Mouse (Mus musculus): ENCODE results near the gene Tmem101.

Tmem101 gene

GRCm38 (mm10) chr11:102147213-102147989 is 8.8 kb downstream of the Tmem101 start:
- DNase-seq = no peak

DNA sequence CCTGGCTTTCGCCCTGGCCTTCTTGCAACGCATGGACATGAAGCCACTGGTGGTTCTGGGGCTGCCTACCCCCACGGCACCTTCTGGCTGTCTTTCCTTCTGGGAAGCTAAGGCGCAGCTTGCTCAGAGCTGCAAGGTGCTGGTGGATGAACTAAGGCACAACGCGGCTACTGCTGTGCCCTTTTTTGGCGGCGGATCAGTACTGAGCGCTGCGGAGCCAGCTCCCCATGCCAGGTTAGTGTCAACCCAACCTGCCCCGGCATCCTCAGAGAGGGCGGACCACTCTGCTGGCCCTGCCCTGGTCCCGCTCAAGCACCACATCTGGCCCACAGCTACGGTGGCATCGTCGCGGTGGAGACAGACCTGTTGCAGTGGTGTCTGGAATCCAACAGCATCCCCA is 9.7 kb downstream of the Tmem101 start:
- DNase-seq = no peak

DNA sequence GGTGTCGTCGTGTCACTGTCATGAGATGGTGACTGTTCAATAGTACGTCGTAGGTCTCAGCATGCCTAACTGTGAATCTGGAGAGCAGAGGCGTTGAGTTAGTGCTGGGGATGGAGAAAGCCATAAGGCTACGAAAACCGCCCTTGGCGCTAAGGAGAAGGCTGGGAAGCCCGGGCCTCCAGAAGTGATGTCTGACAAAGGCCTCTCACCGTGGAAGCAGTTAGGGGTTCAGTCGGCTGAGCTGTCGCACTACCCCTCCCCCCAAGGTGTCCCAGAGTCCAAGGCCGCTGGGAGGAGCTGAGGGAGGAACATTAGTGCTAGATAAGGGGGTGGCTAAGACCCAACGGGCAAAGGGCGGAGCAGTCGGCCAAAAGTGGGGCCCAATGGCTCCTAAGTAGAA is 10.2 kb downstream of the Tmem101 start:
- DNase-seq = no peak

DNA sequence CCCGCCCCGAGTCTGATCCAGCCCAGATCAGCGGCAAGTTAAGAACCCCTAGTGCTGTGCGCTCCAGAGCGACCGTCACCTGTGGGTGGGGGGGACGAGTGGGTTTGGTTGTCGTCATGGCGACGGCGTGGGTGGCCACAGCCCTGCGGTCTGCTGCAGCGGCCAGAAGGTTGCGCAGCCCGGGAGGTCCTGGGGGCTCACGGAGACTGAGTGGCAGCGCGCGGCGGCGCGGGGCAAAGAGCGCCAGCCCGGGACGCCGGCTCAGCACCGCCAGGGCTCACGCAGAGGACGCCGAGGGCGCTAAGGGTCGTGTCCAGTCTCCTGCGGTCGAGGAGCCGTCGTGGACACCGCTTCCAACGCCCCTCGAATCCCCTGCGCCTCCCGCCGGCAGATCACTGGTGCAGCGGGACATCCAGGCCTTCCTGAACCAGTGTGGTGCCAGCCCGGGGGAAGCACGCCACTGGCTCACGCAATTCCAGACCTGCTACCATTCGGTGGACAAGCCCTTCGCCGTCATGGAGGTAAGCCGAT is 10.7 kb downstream of the Tmem101 start, which contains the start of gene Nags:
Nags (plus strand) TSS at position 43 of the 531 bp plus-strand sequence.
- no peak for DNase-seq

- no peak for DNase-seq
Measured at GRCm38 (mm10) chr11:102144957-102145470, 11.2 kb downstream of the Tmem101 start.

DNA sequence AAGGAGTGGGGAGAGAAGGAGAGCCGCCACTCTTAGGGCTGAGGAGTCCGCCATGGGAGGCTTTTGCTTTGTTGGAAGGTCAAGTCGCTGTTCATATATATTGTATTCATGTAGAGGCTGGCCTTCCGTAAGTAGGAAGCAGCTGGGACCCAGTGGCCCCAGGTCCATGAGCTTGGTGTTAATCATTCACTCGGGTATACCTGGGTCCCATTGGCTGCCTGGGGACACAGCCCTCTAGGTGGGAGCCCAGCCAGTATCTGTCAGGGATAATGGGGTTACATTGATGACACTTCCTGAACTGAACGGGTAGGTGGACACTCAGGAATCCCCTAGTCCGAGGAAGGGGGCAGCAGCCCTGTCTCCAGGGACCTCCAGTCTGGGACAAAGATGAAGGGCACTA is 13.8 kb downstream of the Tmem101 start:
- DNase-seq = no peak

DNA sequence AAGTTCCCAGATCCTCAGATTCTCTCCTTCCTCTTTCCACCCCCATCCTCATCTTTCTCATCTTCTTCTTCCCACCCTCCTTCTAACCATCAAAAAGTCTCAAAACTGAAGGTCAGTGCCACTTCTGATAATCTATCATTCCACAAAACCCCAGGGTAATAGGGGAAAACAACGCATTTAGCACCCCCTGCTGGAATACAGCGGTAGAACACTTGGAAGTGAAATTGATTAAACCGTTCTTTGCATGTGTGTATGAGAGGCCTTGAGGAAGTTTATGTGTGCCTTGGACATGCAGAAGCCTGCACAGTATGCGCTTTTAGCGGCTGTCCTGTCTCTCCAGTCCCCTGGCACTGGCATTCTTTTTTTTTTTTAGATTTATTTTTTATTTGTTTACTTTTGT is 15.7 kb downstream of the Tmem101 start:
- peak; percentile 47 for DNase-seq

GRCm38 (mm10) chr11:102138447-102138740 is 17.8 kb downstream of the Tmem101 start:
- peak; percentile 57 for DNase-seq

DNA sequence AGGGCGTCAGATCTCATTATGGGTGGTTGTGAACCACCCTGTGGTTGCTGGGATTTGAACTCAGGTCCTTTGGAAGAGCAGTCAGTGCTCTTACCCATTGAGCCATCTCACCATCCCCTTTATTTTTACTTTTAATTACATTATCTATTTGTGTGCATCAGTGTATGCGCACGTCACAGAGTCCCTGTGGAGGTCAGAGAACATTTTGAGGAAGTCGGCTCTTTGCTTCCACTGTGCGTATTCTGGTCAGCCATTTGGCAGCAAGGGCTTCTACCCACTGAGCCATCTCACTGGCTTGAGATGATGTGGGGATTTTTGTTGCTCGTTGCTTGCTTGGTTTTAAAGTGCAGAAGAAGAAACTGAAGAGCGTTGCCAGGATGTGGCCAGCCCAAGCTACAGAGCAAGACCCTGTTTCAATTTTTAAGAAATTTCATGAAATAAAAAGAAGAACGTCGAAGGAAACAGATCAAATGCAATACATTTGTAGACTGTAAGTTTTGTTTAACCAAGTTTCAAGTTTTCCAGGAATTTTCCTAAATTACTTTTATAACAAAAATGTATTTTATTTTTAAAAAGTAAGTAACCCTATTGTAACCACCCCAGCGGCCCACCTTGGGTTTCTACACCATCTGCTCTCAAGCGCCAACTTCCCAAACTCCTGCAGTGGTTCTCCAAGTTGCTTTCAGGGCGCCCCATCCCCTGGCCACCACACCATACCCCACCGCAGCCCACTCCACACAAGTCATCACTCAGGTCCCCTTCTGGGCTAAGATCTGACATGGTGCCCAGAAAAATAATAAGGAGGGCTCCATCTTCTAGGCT is 18.4 kb downstream of the Tmem101 start:
- no peak for DNase-seq

DNA sequence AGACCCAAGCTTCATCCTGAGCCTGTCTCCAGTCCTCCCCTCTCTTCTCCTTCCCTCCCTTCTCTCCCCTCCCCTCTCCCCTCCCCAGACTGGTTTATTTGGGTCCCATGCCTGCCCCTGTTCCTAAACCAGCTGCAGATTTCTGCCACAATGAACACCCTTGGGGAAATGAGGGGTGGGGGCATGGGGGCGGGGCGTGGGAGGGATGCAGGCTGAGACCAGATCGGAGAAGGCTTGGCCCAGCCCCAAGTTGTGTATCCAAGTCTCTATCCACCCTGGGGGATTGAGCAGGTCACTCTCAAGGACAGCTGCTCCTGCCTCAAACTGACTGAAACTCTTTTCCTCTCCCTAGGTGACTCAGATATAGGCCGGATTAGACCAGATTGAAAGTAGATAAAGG is 21.7 kb downstream of the Tmem101 start:
- no peak for DNase-seq

- DNase-seq = no peak
Measured at GRCm38 (mm10) chr11:102117386-102117785, 38.8 kb downstream of the Tmem101 start.

- no peak for DNase-seq
Measured at GRCm38 (mm10) chr11:102116241-102116640, 40.0 kb downstream of the Tmem101 start.

DNA sequence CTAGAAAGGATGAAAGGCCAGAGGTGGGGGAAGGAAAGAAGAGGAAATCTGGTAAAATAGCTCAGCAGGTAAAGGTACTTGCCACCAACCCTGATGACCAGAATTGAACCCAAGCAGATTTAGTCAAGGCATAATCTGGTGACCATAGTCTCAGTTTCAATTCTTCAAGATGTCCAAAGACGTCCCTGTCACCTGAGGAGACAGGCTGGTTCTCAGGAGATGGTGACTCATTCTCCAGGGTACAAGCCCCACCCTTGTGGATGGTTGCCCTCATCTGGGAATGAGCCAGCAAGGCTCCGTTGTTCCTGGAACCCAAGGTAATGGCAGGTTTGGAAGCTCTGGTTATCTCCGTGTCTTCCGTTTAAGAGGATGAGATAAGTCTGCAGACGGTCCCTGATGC is 44.6 kb downstream of the Tmem101 start:
- no peak for DNase-seq

DNA sequence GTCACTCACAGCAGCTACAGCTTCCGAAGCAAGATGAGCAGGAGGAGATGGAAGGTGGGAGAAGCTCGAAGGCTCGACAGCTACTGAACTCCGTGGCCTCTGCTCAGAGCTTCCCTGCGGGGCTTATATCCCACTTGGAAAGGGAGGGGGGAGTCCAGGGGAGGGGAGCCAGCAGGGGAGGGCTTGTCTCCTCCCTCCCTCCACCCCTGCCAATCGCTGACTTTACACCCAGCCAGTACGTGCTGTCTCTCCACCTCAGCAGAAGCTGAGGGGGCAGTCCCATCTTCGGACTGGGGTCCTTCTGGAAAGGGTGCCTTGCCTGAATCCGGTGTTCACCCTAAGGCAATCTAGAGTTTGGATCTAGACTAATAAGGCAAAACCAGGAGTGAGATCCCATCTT is 48.5 kb downstream of the Tmem101 start, which contains the start of gene Pyy:
Pyy (minus strand) TSS at position 101 of the 400 bp plus-strand sequence.
- DNase-seq = no peak

DNA sequence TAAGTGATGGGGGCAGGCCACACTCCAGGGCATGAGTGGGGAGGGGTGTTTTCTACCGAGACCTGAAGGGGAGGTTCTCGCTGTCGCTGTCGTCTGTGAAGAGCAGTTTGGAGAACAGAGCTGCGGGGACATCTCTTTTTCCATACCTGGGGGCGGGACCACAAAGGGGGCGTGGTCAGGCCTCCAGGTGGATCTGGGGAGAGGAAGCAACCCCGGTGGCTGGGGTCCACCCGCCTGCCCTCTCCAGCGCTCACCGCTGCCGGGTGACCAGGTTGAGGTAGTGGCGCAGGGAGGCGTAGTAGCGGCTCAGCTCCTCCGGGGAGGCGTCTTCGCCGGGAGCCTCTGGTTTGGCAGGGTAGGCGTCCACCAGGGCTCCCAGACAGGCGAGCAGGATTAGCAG is 49.3 kb downstream of the Tmem101 start:
- no peak for DNase-seq
